Mouse (Mus musculus): ENCODE measurements around the gene Tmem40. TPM values are rescaled to one million over a fixed set of nuclear protein-coding genes. Genes with fewer than 3 reads are reported as not detected.

The Tmem40 gene
- polyA plus RNA-seq, 1 experiment from 2014 or later: 2.1 TPM

- Histone ChIP-seq H3K9me3 (ENCODE audit: low read length) (no peaks in the 10 kb centered on the region), H3K4me1 (ENCODE audit: insufficient read depth, low read length) (peaks cover 4% of the 10 kb centered on the region; the same call in 1 of the 2 replicates), H3K9ac (replicated peaks; ENCODE audit: low read length) (no peak overlapping the region), H3K27ac (ENCODE audit: low read length) (no peak overlapping the region), H3K4me2 (replicated peaks; ENCODE audit: low read depth, low read length) (no peak overlapping the region), H3K4me3 (ENCODE audit: low read length) (no peak overlapping the region), H3K27me3 (ENCODE audit: insufficient read depth, low read length) (no peaks in the 10 kb centered on the region), H3K36me3 (ENCODE audit: insufficient read depth, low read length) (no peaks in the 10 kb centered on the region)
- ATAC-seq (ENCODE audit: low FRiP score, low TSS enrichment): no peak
- 72% methylated on average over 4 of the region's 4 CpGs for WGBS
Measured at GRCm38 (mm10) chr6:115681066-115681465, 81.1 kb downstream of the Tmem40 start.

Small RNA genes within 50 kb of the gene (microRNA-seq; reads per million reads assigned to microRNA genes)
- not detected for gene Mir7660

Other genes with a start within 250 kb of the Tmem40 start
- gene Tsen2, start 217.7 kb downstream of the Tmem40 start, polyA plus RNA-seq (2015; fragmentation: Nextera tagmentation; extraction: Ambion mirVana): 35.0 and 35.2 TPM in 2 replicates
- gene Mkrn2os, start 169.8 kb downstream of the Tmem40 start, polyA plus RNA-seq (2015; fragmentation: Nextera tagmentation; extraction: Ambion mirVana): 4.8 and 5.7 TPM in 2 replicates
- 33.8 and 35.0 TPM in 2 replicates for gene Mkrn2, start 160.5 kb downstream of the Tmem40 start, polyA plus RNA-seq (2015; fragmentation: Nextera tagmentation; extraction: Ambion mirVana)
- 91.0 and 95.7 TPM in 2 replicates for gene Raf1, start 85.8 kb downstream of the Tmem40 start, polyA plus RNA-seq (2015; fragmentation: Nextera tagmentation; extraction: Ambion mirVana)
- 36.8 and 40.1 TPM in 2 replicates for gene Cand2, start 12.1 kb upstream of the Tmem40 start, polyA plus RNA-seq (2015; fragmentation: Nextera tagmentation; extraction: Ambion mirVana)
- gene Rpl32, start 46.3 kb upstream of the Tmem40 start, polyA plus RNA-seq (2015; fragmentation: Nextera tagmentation; extraction: Ambion mirVana): 1,760 and 1,914 TPM in 2 replicates
- 2.3 and 2.8 TPM in 2 replicates for gene Efcab12, start 76.0 kb upstream of the Tmem40 start, polyA plus RNA-seq (2015; fragmentation: Nextera tagmentation; extraction: Ambion mirVana)
- gene Mbd4, start 91.0 kb upstream of the Tmem40 start, polyA plus RNA-seq (2015; fragmentation: Nextera tagmentation; extraction: Ambion mirVana): 18.6 and 22.0 TPM in 2 replicates
- gene Ift122, start 91.1 kb upstream of the Tmem40 start, polyA plus RNA-seq (2015; fragmentation: Nextera tagmentation; extraction: Ambion mirVana): 38.4 and 40.1 TPM in 2 replicates
- gene Rho, start 169.3 kb upstream of the Tmem40 start, polyA plus RNA-seq (2015; fragmentation: Nextera tagmentation; extraction: Ambion mirVana): 0.16 and 0.37 TPM in 2 replicates
- not detected in 2 replicates for gene H1foo, start 182.5 kb upstream of the Tmem40 start, polyA plus RNA-seq (2015; fragmentation: Nextera tagmentation; extraction: Ambion mirVana)
- 55.5 and 62.4 TPM in 2 replicates for gene Plxnd1, start 232.6 kb upstream of the Tmem40 start, polyA plus RNA-seq (2015; fragmentation: Nextera tagmentation; extraction: Ambion mirVana)